Mouse (Mus musculus) fat pad, adult 2 months (tissue): Measurements from ENCODE around the gene Rnasek.

ENCODE experiments used
- DNase-seq: peaks from one replicate; pipeline ENCODE4 v3.0.0-alpha.2; 2011; ENCODE audit warnings: low read depth, low spot score; ENCODE audit errors: extremely low read depth

Gene Rnasek

GRCm38 (mm10) chr11:70237457-70238167 is 2.0 kb downstream of the Rnasek start, which contains the start of gene 0610010K14Rik:
TSS of gene 0610010K14Rik (minus strand) at chr11:70237914.
- DNase-seq, result no peak

GRCm38 (mm10) chr11:70236717-70237116 is 2.9 kb downstream of the Rnasek start:
- DNase-seq, result no peak

DNA sequence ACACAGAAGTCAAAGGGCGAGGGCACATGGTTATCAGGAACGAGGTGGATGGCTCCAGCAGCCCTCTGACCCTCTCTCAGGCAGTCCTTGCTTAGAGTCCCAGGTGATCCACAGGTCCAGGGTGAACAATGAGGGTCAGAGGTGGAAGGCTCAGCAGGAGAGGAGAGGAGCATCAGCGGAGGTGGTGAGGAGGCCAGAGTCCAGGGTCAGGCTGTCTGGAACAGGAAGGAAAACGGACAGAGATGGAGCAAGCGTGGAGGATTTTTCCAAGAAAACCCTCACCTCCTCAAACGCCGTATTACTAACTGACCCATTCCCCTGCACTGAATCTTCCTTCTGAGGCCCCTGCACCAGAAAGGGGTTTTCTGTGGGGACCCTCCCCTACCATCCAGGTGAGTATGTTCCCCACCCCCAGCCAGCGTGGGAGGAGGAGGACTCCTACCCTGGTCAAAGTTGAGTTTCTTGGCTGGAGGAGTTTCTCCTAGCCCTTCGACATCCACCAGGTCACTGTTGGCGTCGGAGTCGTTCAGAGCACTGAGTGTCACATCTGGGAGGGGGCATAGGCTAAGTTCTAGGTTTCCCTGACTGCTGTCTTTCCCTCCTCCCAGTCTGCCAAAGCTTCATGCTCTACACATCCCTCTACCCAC is 4.3 kb downstream of the Rnasek start:
- no peak for DNase-seq

- no peak for DNase-seq
Observed at GRCm38 (mm10) chr11:70234497-70234896, 5.1 kb downstream of the Rnasek start.

DNA sequence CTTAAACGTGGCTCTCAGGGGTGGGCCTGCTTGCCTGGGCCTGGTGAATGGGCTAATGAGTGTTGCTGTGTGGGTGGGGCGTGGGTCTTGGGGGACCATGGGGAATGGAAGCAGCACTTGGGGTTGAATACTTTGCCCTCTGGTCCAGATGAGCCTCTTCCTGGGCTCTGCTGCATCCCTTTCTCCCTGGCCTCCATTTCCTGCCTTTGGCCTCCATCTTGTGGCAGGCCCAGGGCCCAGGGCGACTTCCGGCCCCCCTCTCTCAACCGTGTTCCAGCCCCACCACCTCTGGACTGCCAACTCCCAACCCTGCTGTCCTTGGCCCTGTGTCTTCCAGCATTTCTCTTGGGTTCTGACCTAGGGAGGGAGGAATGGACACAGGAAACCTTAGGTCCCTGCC is 5.6 kb downstream of the Rnasek start:
- no peak for DNase-seq

DNA sequence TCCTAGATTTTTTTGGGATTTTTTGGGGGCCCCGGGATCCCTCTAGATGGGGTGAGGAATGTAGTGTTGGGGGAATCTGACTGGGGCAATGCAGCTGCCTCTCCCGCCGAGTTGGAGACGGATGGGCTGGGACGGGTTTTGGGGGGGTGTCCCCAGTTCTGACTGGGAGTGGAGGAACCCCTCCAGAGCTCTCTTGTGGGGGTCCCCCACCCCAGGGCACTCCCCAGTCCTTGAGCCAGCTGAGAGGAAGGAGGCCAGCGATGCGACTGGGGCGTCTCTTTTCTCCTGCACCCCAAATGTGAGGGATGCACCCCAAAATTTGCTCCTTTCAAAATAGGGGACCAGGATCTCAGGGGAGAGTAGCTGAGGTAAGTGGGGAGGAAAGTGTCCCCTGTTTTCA is 6.6 kb downstream of the Rnasek start:
- no peak for DNase-seq

GRCm38 (mm10) chr11:70232546-70232945 is 7.1 kb downstream of the Rnasek start:
- no peak for DNase-seq

- no peak for DNase-seq
Observed at GRCm38 (mm10) chr11:70230239-70230727, 9.4 kb downstream of the Rnasek start.

- no peak for DNase-seq
Observed at GRCm38 (mm10) chr11:70229260-70230010, 10.2 kb downstream of the Rnasek start, which contains the start of gene Bcl6b. TSS of gene Bcl6b (minus strand) at chr11:70229798.

GRCm38 (mm10) chr11:70228828-70229227 is 10.8 kb downstream of the Rnasek start:
- DNase-seq, result no peak

DNA sequence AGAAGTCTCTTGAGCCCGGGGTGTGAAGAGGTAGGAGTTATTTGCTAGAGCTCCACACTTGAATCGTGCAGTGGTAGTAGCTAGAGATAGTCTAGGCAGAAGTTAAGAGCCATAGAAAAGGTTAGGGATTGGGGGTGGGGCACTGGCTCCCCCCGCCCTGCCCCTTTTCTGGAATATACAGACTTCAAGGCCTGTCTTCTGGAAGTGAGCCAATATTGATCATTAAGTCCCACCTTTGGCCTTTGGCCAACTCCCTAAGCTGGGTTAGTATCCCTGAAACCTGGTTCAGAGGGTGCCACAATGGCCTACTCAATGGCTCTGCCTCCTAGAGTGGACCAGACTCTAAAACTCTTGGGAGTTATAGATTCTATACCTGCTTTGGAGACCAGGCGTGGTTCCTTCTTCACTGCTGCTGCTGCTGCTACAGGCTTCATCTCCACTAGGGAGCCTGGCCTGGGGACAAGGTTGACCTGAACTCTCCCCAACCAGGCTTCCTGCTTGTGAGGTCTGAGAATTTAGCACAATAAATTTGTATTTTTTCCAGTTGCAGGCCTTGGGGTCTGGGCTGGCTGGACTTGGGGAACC is 11.9 kb downstream of the Rnasek start:
- no peak for DNase-seq

GRCm38 (mm10) chr11:70227126-70227525 is 12.5 kb downstream of the Rnasek start:
- DNase-seq, result no peak

GRCm38 (mm10) chr11:70226602-70226890 is 13.1 kb downstream of the Rnasek start:
- DNase-seq, result no peak

DNA sequence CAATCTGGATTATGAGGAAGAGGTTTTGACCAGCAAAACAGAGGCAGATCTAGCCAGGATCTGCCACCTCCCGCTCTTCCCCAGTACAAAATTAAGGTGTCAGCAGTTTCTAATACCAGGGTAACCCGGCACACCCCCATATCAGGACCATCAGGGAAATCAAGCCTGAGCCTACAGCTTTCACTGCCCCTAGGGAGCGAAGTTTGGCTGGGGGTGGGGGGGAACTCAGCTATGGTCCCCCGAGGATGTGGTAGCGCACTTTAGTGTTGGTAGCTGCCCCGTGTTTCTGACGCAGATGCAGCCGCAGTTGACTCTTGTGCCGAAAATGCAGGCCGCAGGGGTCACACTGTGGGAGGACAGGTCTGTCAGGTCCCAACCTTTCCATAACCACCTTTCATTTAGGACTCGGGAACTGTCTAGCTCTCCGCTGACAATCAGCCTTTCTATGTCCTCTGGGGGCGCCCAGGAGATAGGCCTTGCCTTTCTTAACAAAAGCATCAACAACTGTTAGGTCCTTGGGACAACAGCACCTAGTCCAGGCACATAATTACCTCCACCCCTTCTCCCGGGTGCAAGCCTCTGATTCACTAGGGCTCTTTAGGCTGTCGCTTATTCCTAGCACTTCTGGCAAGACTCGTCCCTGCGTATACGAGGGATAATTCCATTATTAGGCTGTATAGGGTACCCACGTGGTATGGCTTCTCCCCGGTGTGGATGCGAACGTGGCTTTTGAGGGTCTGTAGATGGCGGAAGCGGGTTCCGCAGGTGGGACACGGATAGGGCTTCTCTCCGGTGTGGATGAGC is 13.6 kb downstream of the Rnasek start:
- no peak for DNase-seq

GRCm38 (mm10) chr11:70223724-70224123 is 15.9 kb downstream of the Rnasek start:
- no peak for DNase-seq

GRCm38 (mm10) chr11:70221603-70222500 is 17.8 kb downstream of the Rnasek start:
- DNase-seq, result no peak

- peak; percentile 98 for DNase-seq
Observed at GRCm38 (mm10) chr11:70220731-70221602, 18.7 kb downstream of the Rnasek start, which contains the start of gene Slc16a13. TSS of gene Slc16a13 (minus strand) at chr11:70221064.

GRCm38 (mm10) chr11:70220323-70220722 is 19.3 kb downstream of the Rnasek start:
- DNase-seq, result no peak

GRCm38 (mm10) chr11:70219873-70220272 is 19.8 kb downstream of the Rnasek start:
- peak; percentile 56 for DNase-seq
